Comparison of ENCODE assay signal across 8 mouse cellular contexts in genomic region chr1:80180767-80181413, GRCm38 (mm10). TPM values are rescaled to one million over a fixed set of nuclear protein-coding genes. Genes with fewer than 3 reads are reported as not detected.
DNase-seq lines count a peak whose midpoint lies in the region; ATAC-seq and TF ChIP-seq lines count a peak whose summit lies in the region.

No protein-coding gene starts in this region.

- WGBS in forebrain, embryonic 10.5 days, result 45% methylated on average over 13 of the region's 13 CpGs
- WGBS in liver, embryonic 14.5 days (ENCODE audit: insufficient replicate concordance), result 35% methylated on average over 13 of the region's 13 CpGs
- 39% methylated on average over 13 of the region's 13 CpGs for WGBS in neural tube, embryonic 14.5 days

- H3K27ac ChIP-seq in forebrain, embryonic 10.5 days, result no peak overlapping the region
- H3K27ac ChIP-seq in liver, embryonic 14.5 days, result no peak overlapping the region
- H3K27ac ChIP-seq in neural tube, embryonic 14.5 days (ENCODE audit: low read depth, low read length), result no peak overlapping the region

- H3K4me2 ChIP-seq in liver, embryonic 14.5 days (ENCODE audit: low read depth), result no peak overlapping the region
- H3K4me2 ChIP-seq in neural tube, embryonic 14.5 days (ENCODE audit: low read depth, low read length), result no peak overlapping the region

- peak; percentile 68 for TF ChIP-seq CTCF in liver, embryonic 14.5 days (IDR thresholded peaks at IDR 0.05; ENCODE audit: low read depth)

- no peaks in the 10 kb centered on the region for H3K36me3 ChIP-seq in forebrain, embryonic 10.5 days (replicated peaks)
- H3K36me3 ChIP-seq in liver, embryonic 14.5 days (replicated peaks; ENCODE audit: control insufficient read depth, insufficient read depth, low read depth), result no peaks in the 10 kb centered on the region
- H3K36me3 ChIP-seq in neural tube, embryonic 14.5 days (ENCODE audit: control insufficient read depth, insufficient read depth, low read length), result no peaks in the 10 kb centered on the region

- H3K27me3 ChIP-seq in forebrain, embryonic 10.5 days (ENCODE audit: poor library complexity, severe bottlenecking), result no peaks in the 10 kb centered on the region
- no peaks in the 10 kb centered on the region for H3K27me3 ChIP-seq in liver, embryonic 14.5 days (ENCODE audit: control insufficient read depth, insufficient read depth, low read length)
- H3K27me3 ChIP-seq in neural tube, embryonic 14.5 days (ENCODE audit: control insufficient read depth, insufficient read depth, low read length), result no peaks in the 10 kb centered on the region

- no peak for ATAC-seq in liver, embryonic 14.5 days (ENCODE audit: insufficient read depth)
- peak; percentile 66 for ATAC-seq in neural tube, embryonic 14.5 days (ENCODE audit: low read depth)

- H3K4me3 ChIP-seq in forebrain, embryonic 10.5 days, result no peak overlapping the region
- no peak overlapping the region for H3K4me3 ChIP-seq in liver, embryonic 14.5 days (ENCODE audit: insufficient read depth in 1 of 2, low read depth in 2 of 2, low read length in 2 of 2)
- H3K4me3 ChIP-seq in neural tube, embryonic 14.5 days (ENCODE audit: low read depth, low read length), result no peak overlapping the region

- no peaks in the 10 kb centered on the region for H3K4me1 ChIP-seq in forebrain, embryonic 10.5 days
- no peaks in the 10 kb centered on the region for H3K4me1 ChIP-seq in liver, embryonic 14.5 days (replicated peaks; ENCODE audit: control insufficient read depth in 2 of 2, insufficient read depth in 2 of 2, low read length in 1 of 2)
- H3K4me1 ChIP-seq in neural tube, embryonic 14.5 days (ENCODE audit: control insufficient read depth, insufficient read depth, low read length), result no peaks in the 10 kb centered on the region

- TF ChIP-seq EP300 in liver, embryonic 14.5 days (IDR thresholded peaks at IDR 0.05; ENCODE audit: low read depth), result no peak

- no peak overlapping the region for H3K9ac ChIP-seq in liver, embryonic 14.5 days (replicated peaks)
- no peak overlapping the region for H3K9ac ChIP-seq in neural tube, embryonic 14.5 days (replicated peaks; ENCODE audit: low read depth, low read length)

- no peaks in the 10 kb centered on the region; the same call in 1 of the 2 replicates for H3K9me3 ChIP-seq in forebrain, embryonic 10.5 days
- no peaks in the 10 kb centered on the region for H3K9me3 ChIP-seq in liver, embryonic 14.5 days (ENCODE audit: control insufficient read depth, low read length)
- H3K9me3 ChIP-seq in neural tube, embryonic 14.5 days (ENCODE audit: control insufficient read depth, low read length), result no peaks in the 10 kb centered on the region

- DNase-seq in A20 (ENCODE audit: low read depth, low spot score), result peak; percentile 68
- DNase-seq in CD8-positive naive resting alpha-beta T cell, adult 2 months (ENCODE audit: low read depth in 2 of 2, low spot score in 2 of 2), result peak; percentile 47 to 63
- peak; percentile 53 for DNase-seq in c-Kit-positive CD71-negative TER-119-negative erythroid progenitor cells, embryonic 14.5 days (ENCODE audit: low read depth)
- peak; percentile 26 for DNase-seq in forebrain, embryonic 10.5 days (ENCODE audit: extremely low spot score, low spot score)
- DNase-seq in hindlimb bud, embryonic 11.5 days (ENCODE audit: extremely low spot score, low read depth, low spot score), result peak; percentile 60
- peak; percentile 1 to 26 (median 7) for DNase-seq in liver, embryonic 14.5 days (ENCODE audit: low read depth in 3 of 3, low spot score in 3 of 3)
- DNase-seq in thymus, postnatal 4 days, result peak; percentile 62

RNA-seq across cellular contexts. Expression of gene Fam124b, which starts 37.4 kb away (rescaled TPM):
- 0.31 and 0.32 TPM in 2 replicates for polyA plus RNA-seq in forebrain, embryonic 10.5 days (2016; fragmentation: Nextera tagmentation; extraction: Ambion mirVana)
- polyA plus RNA-seq in liver, embryonic 14.5 days (2012; rRNA removed), result not detected in 2 replicates
- polyA plus RNA-seq in liver, embryonic 14.5 days (2014; fragmentation: Nextera tagmentation; extraction: Ambion mirVana), result not detected in 2 replicates
- polyA plus RNA-seq in neural tube, embryonic 14.5 days (2014; fragmentation: Nextera tagmentation; extraction: Ambion mirVana), result 0.48 and 0.56 TPM in 2 replicates

Comparison
In these comparisons a context has a peak if more than half of its experiments do, and no peak if none do; other contexts are left out.
1. DNase-seq: peak in every context shown above with its lines; median percentile 68 in A20; 62 in thymus, postnatal 4 days; 60 in hindlimb bud, embryonic 11.5 days; 55 in CD8-positive naive resting alpha-beta T cell, adult 2 months; 53 in c-Kit-positive CD71-negative TER-119-negative erythroid progenitor cells, embryonic 14.5 days; 26 in forebrain, embryonic 10.5 days; 7 in liver, embryonic 14.5 days.